Mouse (Mus musculus) myocyte (in vitro differentiated cells): ENCODE measurements around the gene Ggt5. TPM values are rescaled to one million over a fixed set of nuclear protein-coding genes. Genes with fewer than 3 reads are reported as not detected.

ENCODE experiments used
- H3K27me3 ChIP-seq: one replicate; pipeline ENCODE4 v1.6.1; 2011; ENCODE audit not compliant: control insufficient read depth, insufficient read depth, insufficient read length
- H3K36me3 ChIP-seq: one replicate; pipeline ENCODE4 v1.6.1; 2011; ENCODE audit not compliant: control insufficient read depth, insufficient read depth
- H3K4me2 ChIP-seq: one replicate; pipeline ENCODE4 v1.6.1; 2011; ENCODE audit warnings: low read depth, control low read depth
- H3K4me3 ChIP-seq: one replicate; pipeline ENCODE4 v1.5.1; 2011; ENCODE audit warnings: mild to moderate bottlenecking, control low read depth, moderate library complexity
- H3K79me2 ChIP-seq: one replicate; pipeline ENCODE4 v1.6.1; 2011; ENCODE audit not compliant: control insufficient read depth, insufficient read depth
- H3ac ChIP-seq: one replicate; pipeline ENCODE4 v1.6.1; 2011; ENCODE audit not compliant: control insufficient read depth, insufficient read length
- CEBPB ChIP-seq: IDR thresholded peaks from 2 replicates; pipeline ENCODE4 v1.6.1; 2011; ENCODE audit warnings: mild to moderate bottlenecking, moderate library complexity; ENCODE audit not compliant: poor library complexity, insufficient read depth, severe bottlenecking
- E2F4 ChIP-seq: IDR thresholded peaks from one replicate; pipeline ENCODE4 v1.6.1; 2011; ENCODE audit warnings: mild to moderate bottlenecking, control low read depth, moderate library complexity; ENCODE audit not compliant: insufficient read depth
- MAX ChIP-seq: IDR thresholded peaks from one replicate; pipeline ENCODE4 v1.6.1; 2011; ENCODE audit warnings: low read depth, mild to moderate bottlenecking, control low read depth
- MYOD1 ChIP-seq, 3 experiments: IDR thresholded peaks; one replicate each; pipeline ENCODE4 v1.6.1; 2011; ENCODE audit warnings: control low read depth in 2 of 3, low read depth in 2 of 3, mild to moderate bottlenecking in 2 of 3, moderate library complexity in 1 of 3; ENCODE audit not compliant: insufficient read length in 2 of 3, control insufficient read depth in 1 of 3
- MYOG ChIP-seq, 3 experiments: IDR thresholded peaks; one replicate each; pipeline ENCODE4 v1.6.1; 2011; ENCODE audit warnings: control low read depth in 2 of 3, low read depth in 2 of 3, mild to moderate bottlenecking in 2 of 3; ENCODE audit not compliant: insufficient read length in 2 of 3, control insufficient read depth in 1 of 3, insufficient read depth in 1 of 3
- POLR2A ChIP-seq: IDR thresholded peaks from one replicate; pipeline ENCODE4 v1.6.1; 2011; ENCODE audit warnings: low read depth, mild to moderate bottlenecking, control low read depth, moderate library complexity; ENCODE audit not compliant: insufficient read length
- POLR2AphosphoS2 ChIP-seq: IDR thresholded peaks from one replicate; pipeline ENCODE4 v1.6.1; 2011; ENCODE audit warnings: low read depth, control low read depth; ENCODE audit not compliant: insufficient read length
- REST ChIP-seq: IDR thresholded peaks from one replicate; pipeline ENCODE4 v1.6.1; 2011; ENCODE audit warnings: mild to moderate bottlenecking, control low read depth, moderate library complexity; ENCODE audit not compliant: insufficient read depth, insufficient read length
- SRF ChIP-seq: IDR thresholded peaks from one replicate; pipeline ENCODE4 v1.6.1; 2011; ENCODE audit warnings: low read depth; ENCODE audit not compliant: control insufficient read depth, insufficient read length
- TCF12 ChIP-seq: IDR thresholded peaks from one replicate; pipeline ENCODE4 v1.6.1; 2011; ENCODE audit warnings: mild to moderate bottlenecking, control low read depth; ENCODE audit not compliant: poor library complexity, insufficient read depth, severe bottlenecking
- TCF3 ChIP-seq: IDR thresholded peaks from one replicate; pipeline ENCODE4 v1.6.1; 2011; ENCODE audit warnings: low read depth, control low read depth; ENCODE audit not compliant: insufficient read length
- USF1 ChIP-seq: IDR thresholded peaks from one replicate; pipeline ENCODE4 v1.6.1; 2011; ENCODE audit warnings: low read depth, mild to moderate bottlenecking, control low read depth, moderate library complexity
- polyA plus RNA-seq: library from polyadenylated mRNA; unstranded; fragments of >200 nt; fragmentation: generic; extraction: Trizol; gene quantifications from one replicate; pipeline ENCODE4 v1.2.1, GENCODE M21; 2012; ENCODE audit warnings: missing spikeins

Ggt5 gene
- polyA plus RNA-seq, 1 experiment, result 0.22 TPM

DNA sequence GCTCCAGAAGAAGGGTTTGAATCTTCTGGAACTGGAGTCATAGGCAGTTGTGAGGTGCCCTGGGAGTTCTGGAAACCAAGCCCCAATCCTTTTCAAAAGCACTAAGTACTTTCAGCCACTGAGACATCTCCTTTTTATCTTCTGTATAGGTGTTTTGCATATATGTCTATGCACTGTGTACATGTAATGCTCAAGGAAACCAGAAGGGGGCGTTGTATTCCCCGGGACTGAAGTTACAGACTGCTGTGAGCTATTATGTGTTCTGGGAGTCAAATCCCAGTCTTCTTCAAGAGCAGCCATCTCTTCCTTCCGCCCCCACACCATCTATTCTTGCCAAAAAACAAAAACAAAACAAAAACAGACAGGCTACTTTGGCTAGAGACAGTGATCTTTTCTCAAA lies 31.7 kb downstream of the Ggt5 start:
- H3K79me2 ChIP-seq, result no peaks in the 10 kb centered on the region
- no peak overlapping the region for H3K4me3 ChIP-seq
- TF ChIP-seq USF1 (no peak), SRF (no peak), MAX (no peak), POLR2A (no peak), MYOG (IDR thresholded peaks at IDR 0.05; ENCODE audit: control insufficient read depth in 1 of 3, insufficient read depth in 1 of 3, insufficient read length in 2 of 3, low read depth in 2 of 3) (no peak), TCF12 (no peak), E2F4 (no peak), CEBPB (no peak), POLR2AphosphoS2 (no peak), MYOD1 (IDR thresholded peaks at IDR 0.05; ENCODE audit: control insufficient read depth in 1 of 3, insufficient read length in 2 of 3, low read depth in 2 of 3) (no peak), REST (no peak), TCF3 (no peak)
- no peak overlapping the region for H3ac ChIP-seq
- no peaks in the 10 kb centered on the region for H3K36me3 ChIP-seq
- H3K27me3 ChIP-seq, result no peaks in the 10 kb centered on the region
- H3K4me2 ChIP-seq, result no peak overlapping the region

GRCm38 (mm10) chr10:75625920-75626319 lies 36.8 kb downstream of the Ggt5 start:
- no peaks in the 10 kb centered on the region for H3K27me3 ChIP-seq
- TF ChIP-seq MYOD1 (IDR thresholded peaks at IDR 0.05; ENCODE audit: control insufficient read depth in 1 of 3, insufficient read length in 2 of 3, low read depth in 2 of 3), result no peak
- no peak for TF ChIP-seq POLR2A
- no peak for TF ChIP-seq E2F4
- TF ChIP-seq MYOG (IDR thresholded peaks at IDR 0.05; ENCODE audit: control insufficient read depth in 1 of 3, insufficient read depth in 1 of 3, insufficient read length in 2 of 3, low read depth in 2 of 3), result no peak
- H3ac ChIP-seq, result no peak overlapping the region
- H3K36me3 ChIP-seq, result no peaks in the 10 kb centered on the region
- no peak overlapping the region for H3K4me2 ChIP-seq
- no peak overlapping the region for H3K4me3 ChIP-seq
- no peaks in the 10 kb centered on the region for H3K79me2 ChIP-seq

- H3K79me2 ChIP-seq, result no peaks in the 10 kb centered on the region
- H3K36me3 ChIP-seq, result no peaks in the 10 kb centered on the region
- H3K4me2 ChIP-seq, result no peak overlapping the region
- no peak overlapping the region for H3K4me3 ChIP-seq
- H3ac ChIP-seq, result no peak overlapping the region
- H3K27me3 ChIP-seq, result no peaks in the 10 kb centered on the region
- no peak for TF ChIP-seq MYOD1 (IDR thresholded peaks at IDR 0.05; ENCODE audit: control insufficient read depth in 1 of 3, insufficient read length in 2 of 3, low read depth in 2 of 3)
- TF ChIP-seq POLR2A, result no peak
- no peak for TF ChIP-seq USF1
- no peak for TF ChIP-seq REST
- no peak for TF ChIP-seq E2F4
- no peak for TF ChIP-seq POLR2AphosphoS2
- TF ChIP-seq TCF12, result no peak
- TF ChIP-seq MYOG (IDR thresholded peaks at IDR 0.05; ENCODE audit: control insufficient read depth in 1 of 3, insufficient read depth in 1 of 3, insufficient read length in 2 of 3, low read depth in 2 of 3), result no peak
- TF ChIP-seq SRF, result no peak
- TF ChIP-seq TCF3, result no peak
- TF ChIP-seq CEBPB, result no peak
- no peak for TF ChIP-seq MAX
Observed at GRCm38 (mm10) chr10:75626991-75627390, 37.9 kb downstream of the Ggt5 start.

DNA sequence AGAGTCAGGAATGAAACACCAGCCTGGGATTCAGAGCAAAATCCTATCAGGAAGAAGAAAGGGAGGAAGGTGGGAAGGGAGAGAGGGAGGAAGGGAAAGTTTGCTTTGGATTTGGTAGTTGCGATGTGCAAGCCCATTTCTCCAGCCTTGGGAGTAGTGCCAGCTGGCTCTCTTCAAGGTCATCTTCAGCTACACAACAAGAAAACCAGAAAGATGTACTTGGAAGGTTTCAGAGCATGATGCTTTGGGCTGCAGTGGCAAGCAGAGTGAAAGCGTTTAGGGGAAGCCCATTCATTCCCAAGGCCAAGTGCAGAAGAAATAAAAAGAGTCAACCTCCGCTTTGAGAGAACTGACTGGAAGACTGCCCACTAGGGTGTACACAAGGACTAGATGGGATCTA lies 38.4 kb downstream of the Ggt5 start:
- Histone ChIP-seq H3ac (no peak overlapping the region), H3K36me3 (no peaks in the 10 kb centered on the region), H3K4me3 (no peak overlapping the region), H3K79me2 (no peaks in the 10 kb centered on the region), H3K4me2 (no peak overlapping the region), H3K27me3 (no peaks in the 10 kb centered on the region)
- TF ChIP-seq MAX (no peak), TCF3 (no peak), USF1 (no peak), CEBPB (no peak)

- H3K36me3 ChIP-seq, result no peaks in the 10 kb centered on the region
- H3ac ChIP-seq, result no peak overlapping the region
- H3K27me3 ChIP-seq, result peaks cover 4% of the 10 kb centered on the region
- no peak overlapping the region for H3K4me3 ChIP-seq
- TF ChIP-seq TCF12 (no peak), MYOG (IDR thresholded peaks at IDR 0.05; ENCODE audit: control insufficient read depth in 1 of 3, insufficient read depth in 1 of 3, insufficient read length in 2 of 3, low read depth in 2 of 3) (peak in 1 of 3 experiments; percentile 3), E2F4 (no peak), REST (no peak)
- no peaks in the 10 kb centered on the region for H3K79me2 ChIP-seq
- H3K4me2 ChIP-seq, result no peak overlapping the region
Observed at GRCm38 (mm10) chr10:75632633-75633032, 43.5 kb downstream of the Ggt5 start.
